Mouse (Mus musculus) embryonic facial prominence, embryonic 11.5 days (tissue): ENCODE results near the gene Ninj1. TPM values are rescaled to one million over a fixed set of nuclear protein-coding genes. Genes with fewer than 3 reads are reported as not detected.

Experiments used
- ATAC-seq: fragments of 200-750 bp; cut with Nextera tagmentation; replicated peaks from 2 replicates; pipeline ENCODE4 v1.8.0; 2017; ENCODE audit warnings: low read depth; ENCODE audit not compliant: insufficient number of reproducible peaks, low FRiP score, low TSS enrichment
- DNase-seq: peaks from one replicate; pipeline ENCODE4 v3.0.0-alpha.2; 2015; ENCODE audit warnings: low spot score
- H3K27ac ChIP-seq: fragments of 300-500 bp; sonication (generic); replicated peaks from 2 replicates; pipeline ENCODE4 v1.5.1; 2014; ENCODE audit warnings: mild to moderate bottlenecking, low read depth, low read length, control low read depth
- H3K27me3 ChIP-seq: fragments of 300-500 bp; sonication (generic); 2 replicates; pipeline ENCODE4 v1.6.1; 2014; ENCODE audit warnings: mild to moderate bottlenecking, low read length, moderate library complexity, mixed read lengths; ENCODE audit not compliant: control insufficient read depth, insufficient read depth
- H3K36me3 ChIP-seq: fragments of 300-500 bp; sonication (generic); replicated peaks from 2 replicates; pipeline ENCODE4 v1.6.1; 2014; ENCODE audit warnings: low read depth, mild to moderate bottlenecking, low read length, moderate library complexity, mixed read lengths; ENCODE audit not compliant: control insufficient read depth, insufficient read depth
- H3K4me1 ChIP-seq: fragments of 300-500 bp; sonication (generic); 2 replicates; pipeline ENCODE4 v1.6.1; 2014; ENCODE audit warnings: low read length, mixed read lengths; ENCODE audit not compliant: control insufficient read depth, insufficient read depth
- H3K4me2 ChIP-seq: fragments of 300-500 bp; sonication (generic); 2 replicates; pipeline ENCODE4 v1.6.1; 2014; ENCODE audit warnings: low read depth, mild to moderate bottlenecking, control low read depth, low read length, moderate library complexity
- H3K4me3 ChIP-seq: fragments of 300-500 bp; sonication (generic); 2 replicates; pipeline ENCODE4 v1.5.1; 2014; ENCODE audit warnings: low read depth, low read length, control low read depth
- H3K9ac ChIP-seq: fragments of 300-500 bp; sonication (generic); replicated peaks from 2 replicates; pipeline ENCODE4 v1.6.1; 2014; ENCODE audit warnings: mild to moderate bottlenecking, control low read depth, low read length
- H3K9me3 ChIP-seq: fragments of 300-500 bp; sonication (generic); replicated peaks from 2 replicates; pipeline ENCODE4 v1.6.1; 2016; ENCODE audit warnings: mild to moderate bottlenecking, low read length, inconsistent platforms, mixed read lengths; ENCODE audit not compliant: control insufficient read depth
- WGBS: fragments of 180-500 bp; shearing (Covaris S2); extraction: QIAGEN DNeasy Blood & Tissue Kit; methylation state at CpG from one replicate; pipeline ENCODE4 v1.1.7; 2014; 5-methylcytosine and 5-hydroxymethylcytosine counted together
- polyA plus RNA-seq: library from polyadenylated mRNA; unstranded; fragments of >200 nt; fragmentation: Nextera tagmentation; extraction: Ambion mirVana; gene quantifications from 2 replicates; pipeline ENCODE4 v1.2.1, GENCODE M21; 2014

Ninj1 gene
- polyA plus RNA-seq, 1 experiment from 2014 or later, result 29.8 TPM

DNA sequence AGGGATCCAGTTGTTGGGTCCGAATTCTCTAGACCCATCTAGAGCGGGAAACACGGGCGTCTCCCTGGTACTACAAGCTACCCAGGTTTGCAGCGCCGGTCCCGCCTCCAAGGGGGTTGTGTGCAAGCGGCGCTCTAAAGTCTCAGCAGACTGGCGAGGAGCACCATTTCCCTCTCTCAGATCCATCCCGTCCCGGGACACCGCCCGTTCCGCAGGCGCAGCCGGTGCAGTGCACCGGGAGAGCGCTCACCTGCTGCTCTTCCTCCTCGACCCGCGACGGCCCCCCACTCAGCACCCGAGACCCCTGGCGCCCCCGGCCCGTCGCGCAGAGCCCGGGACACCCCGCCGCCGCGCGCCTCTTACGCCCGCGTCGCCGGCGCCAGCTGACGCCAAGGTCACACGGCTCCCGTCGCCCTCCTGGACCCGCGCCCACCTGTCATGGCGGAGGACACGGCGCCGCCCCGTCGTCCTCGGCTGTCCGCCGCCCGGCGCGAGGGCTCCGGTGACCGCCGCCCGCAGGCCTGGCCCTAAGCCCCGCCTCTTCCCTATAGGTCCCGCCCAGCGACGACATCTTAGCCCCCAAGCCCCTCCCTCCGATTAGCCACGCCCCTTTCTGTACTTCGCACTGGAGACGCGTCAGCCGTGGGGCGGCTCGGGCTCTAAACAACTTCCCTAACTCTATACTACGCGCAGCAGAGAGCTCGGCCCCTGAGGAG, 28.4 kb downstream of the Ninj1 start, which contains the start of gene Card19:
TSS of gene Card19 (minus strand) at position 534 of the 716 bp plus-strand sequence.
- under 1% methylated on average over 76 of the region's 78 CpGs for WGBS
- H3K36me3 ChIP-seq, result no peaks in the 10 kb centered on the region
- H3K4me1 ChIP-seq, result peaks cover 2% of the 10 kb centered on the region; the same call in 1 of the 2 replicates
- peak within 1 kb of the TSS; percentile 76 for H3K4me3 ChIP-seq
- peak within 1 kb of the TSS; percentile 89 for H3K4me2 ChIP-seq
- no peak within 1 kb of the TSS for H3K27ac ChIP-seq
- peak within 1 kb of the TSS; percentile 76 for H3K9ac ChIP-seq
- ATAC-seq (peak; percentile 82), DNase-seq (peak; percentile 97)
- no peaks in the 10 kb centered on the region for H3K27me3 ChIP-seq
- H3K9me3 ChIP-seq, result no peaks in the 10 kb centered on the region

DNA sequence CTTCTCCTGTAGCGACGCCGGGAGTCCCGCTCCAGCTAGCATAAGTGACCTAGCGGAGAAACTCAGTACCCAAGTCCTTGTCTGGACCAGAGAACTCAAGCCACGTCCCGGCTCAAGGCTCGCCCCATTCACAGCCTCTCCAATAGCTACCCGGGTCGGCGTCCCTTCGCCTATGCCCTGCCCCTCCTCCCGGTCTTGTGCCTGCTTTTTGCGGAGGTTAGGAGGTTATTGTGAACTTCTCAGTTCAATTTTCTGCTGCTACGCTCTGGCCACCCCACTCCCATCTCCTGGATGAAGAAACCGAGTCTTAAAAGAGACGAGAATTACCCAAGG, 28.9 kb downstream of the Ninj1 start:
- ATAC-seq (no peak; the same call in 1 of the 2 replicates), DNase-seq (no peak)
- Histone ChIP-seq H3K36me3 (no peaks in the 10 kb centered on the region), H3K4me3 (peak overlapping the region; percentile 76), H3K9ac (peak overlapping the region; percentile 45), H3K27me3 (no peaks in the 10 kb centered on the region), H3K4me2 (peak overlapping the region; percentile 89), H3K4me1 (peaks cover 2% of the 10 kb centered on the region; the same call in 1 of the 2 replicates), H3K27ac (no peak overlapping the region), H3K9me3 (no peaks in the 10 kb centered on the region)
- 3% methylated on average over 17 of the region's 17 CpGs for WGBS

DNA sequence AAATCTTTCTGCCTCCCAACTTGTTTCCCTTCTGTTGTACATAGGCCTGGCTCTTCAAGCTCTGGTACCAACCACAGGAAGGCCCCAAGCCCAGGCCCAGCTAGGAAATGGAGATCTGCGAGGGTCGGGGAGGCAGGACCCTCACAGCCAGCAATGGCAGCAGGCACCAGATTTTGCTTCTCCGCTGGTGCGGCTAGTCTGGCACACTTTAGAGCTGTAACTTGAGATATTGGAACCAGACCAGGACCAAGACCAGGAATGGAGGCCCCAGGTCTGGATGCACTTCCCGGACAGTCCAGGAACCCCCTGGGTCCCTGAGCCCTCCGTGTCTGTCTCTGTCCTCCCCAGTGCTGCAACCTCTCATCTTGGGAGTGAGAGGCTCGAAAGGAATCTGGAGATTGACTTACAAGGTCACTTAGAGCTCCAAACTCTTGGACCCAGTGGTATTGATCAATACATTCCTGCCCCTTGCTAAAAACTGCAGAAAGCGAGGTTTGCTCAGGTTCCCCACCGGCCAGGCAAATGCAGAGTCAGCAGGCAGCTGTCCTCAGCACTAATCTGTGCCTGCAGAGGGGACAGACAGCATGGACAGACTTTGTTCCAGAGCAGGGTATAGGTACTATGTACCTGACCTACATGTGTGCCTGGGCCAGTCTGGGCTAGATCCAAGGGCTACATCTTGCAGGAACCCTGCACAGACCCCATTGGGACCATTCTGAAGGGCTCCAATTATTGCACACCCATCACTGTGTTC, 29.7 kb downstream of the Ninj1 start:
- Histone ChIP-seq H3K4me1 (peaks cover 2% of the 10 kb centered on the region; the same call in 1 of the 2 replicates), H3K27me3 (no peaks in the 10 kb centered on the region), H3K36me3 (no peaks in the 10 kb centered on the region), H3K9ac (no peak overlapping the region), H3K4me3 (no peak overlapping the region), H3K4me2 (no peak overlapping the region; the same call in 1 of the 2 replicates), H3K9me3 (no peaks in the 10 kb centered on the region), H3K27ac (no peak overlapping the region)
- WGBS, result 41% methylated on average over 9 of the region's 9 CpGs
- ATAC-seq, result no peak
- DNase-seq, result peak; percentile 46

GRCm38 (mm10) chr13:49218651-49219050, 31.4 kb downstream of the Ninj1 start:
- Histone ChIP-seq H3K4me1 (peaks cover 2% of the 10 kb centered on the region; the same call in 1 of the 2 replicates), H3K27me3 (no peaks in the 10 kb centered on the region), H3K27ac (no peak overlapping the region), H3K9me3 (no peaks in the 10 kb centered on the region), H3K36me3 (no peaks in the 10 kb centered on the region), H3K4me3 (no peak overlapping the region), H3K9ac (no peak overlapping the region), H3K4me2 (no peak overlapping the region)
- DNase-seq, result peak; percentile 6
- no peak for ATAC-seq
- 58% methylated on average over 3 of the region's 3 CpGs for WGBS

GRCm38 (mm10) chr13:49219367-49219766, 32.1 kb downstream of the Ninj1 start:
- Histone ChIP-seq H3K4me1 (peaks cover 2% of the 10 kb centered on the region; the same call in 1 of the 2 replicates), H3K27ac (no peak overlapping the region), H3K4me3 (no peak overlapping the region), H3K9me3 (no peaks in the 10 kb centered on the region), H3K36me3 (no peaks in the 10 kb centered on the region), H3K9ac (no peak overlapping the region), H3K27me3 (no peaks in the 10 kb centered on the region), H3K4me2 (no peak overlapping the region)
- 79% methylated on average over 4 of the region's 4 CpGs for WGBS
- ATAC-seq (no peak), DNase-seq (no peak)

DNA sequence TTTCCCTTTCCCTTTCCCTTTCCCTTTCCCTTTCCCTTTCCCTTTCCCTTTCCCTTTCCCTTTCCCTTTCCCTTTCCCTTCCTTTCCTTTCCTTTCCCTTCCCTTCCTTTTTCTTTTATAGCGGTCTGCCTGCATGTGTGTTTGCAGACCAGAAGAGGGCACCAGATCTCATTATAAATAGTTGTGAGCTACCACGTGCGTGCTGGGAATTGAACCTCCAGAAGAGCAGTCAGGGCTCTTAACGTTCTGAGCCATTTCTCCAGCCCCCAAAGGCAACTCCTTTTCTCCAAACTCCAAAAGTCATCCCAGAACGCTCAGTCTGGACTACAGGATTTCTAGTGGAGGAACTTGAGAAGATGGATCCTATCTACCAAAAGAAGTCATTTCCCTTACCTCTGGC, 33.6 kb downstream of the Ninj1 start:
- 19% methylated on average over 5 of the region's 5 CpGs for WGBS

DNA sequence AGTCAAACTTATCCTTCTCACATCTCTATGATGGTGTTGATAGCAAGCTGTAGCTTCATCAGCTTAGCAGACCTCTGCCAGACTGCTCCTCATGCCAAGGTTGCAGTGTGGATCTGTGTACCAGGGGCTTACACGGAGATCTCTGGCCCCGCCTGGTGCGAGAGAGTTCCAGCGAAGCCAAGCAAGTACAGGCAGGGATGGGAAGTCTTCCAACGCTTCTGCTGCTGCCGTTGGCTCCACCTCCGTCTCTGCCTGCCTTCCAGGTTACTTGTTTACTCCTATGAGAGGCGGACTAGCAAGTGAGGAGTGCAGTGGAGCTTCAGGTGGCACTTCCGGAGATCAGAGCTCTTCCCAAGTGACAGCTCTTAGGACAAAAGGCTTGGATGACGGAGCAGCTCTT, 37.0 kb downstream of the Ninj1 start:
- WGBS, result 14% methylated on average over 10 of the region's 10 CpGs
- ATAC-seq (no peak), DNase-seq (no peak)
- Histone ChIP-seq H3K4me1 (no peaks in the 10 kb centered on the region), H3K36me3 (no peaks in the 10 kb centered on the region), H3K4me2 (no peak overlapping the region; the same call in 1 of the 2 replicates), H3K4me3 (no peak overlapping the region), H3K9ac (no peak overlapping the region; the same call in 1 of the 2 replicates), H3K9me3 (no peaks in the 10 kb centered on the region), H3K27me3 (no peaks in the 10 kb centered on the region), H3K27ac (no peak overlapping the region)

More for the DNA sequence above, 33.6 kb downstream of the Ninj1 start:
- ATAC-seq, result no peak
- Histone ChIP-seq H3K4me3 (no peak overlapping the region), H3K9me3 (no peaks in the 10 kb centered on the region), H3K36me3 (no peaks in the 10 kb centered on the region), H3K9ac (no peak overlapping the region), H3K27me3 (no peaks in the 10 kb centered on the region), H3K4me1 (peaks cover 2% of the 10 kb centered on the region; the same call in 1 of the 2 replicates), H3K4me2 (no peak overlapping the region), H3K27ac (no peak overlapping the region)
- no peak for DNase-seq

DNA sequence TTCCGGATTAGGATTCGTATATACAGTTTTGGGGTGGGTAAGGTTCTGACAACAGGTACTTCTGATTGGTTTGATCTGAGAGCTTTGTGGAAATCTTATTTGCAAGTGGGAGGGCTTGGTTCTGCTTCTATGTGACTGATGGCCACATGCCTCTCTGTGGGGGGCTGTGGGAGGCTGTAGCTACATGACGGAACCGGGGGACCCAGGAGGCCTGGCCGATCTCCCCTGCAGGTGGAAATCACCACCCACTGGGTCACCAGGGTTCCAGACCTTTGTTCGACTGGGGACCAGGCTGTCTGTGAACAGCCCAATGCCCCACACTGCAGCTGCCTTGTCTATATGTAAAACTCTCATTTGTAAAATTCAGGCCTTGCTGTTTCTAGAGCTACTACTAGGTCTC, 37.4 kb downstream of the Ninj1 start:
- Histone ChIP-seq H3K36me3 (no peaks in the 10 kb centered on the region), H3K4me3 (no peak overlapping the region), H3K27ac (no peak overlapping the region), H3K9ac (no peak overlapping the region), H3K4me2 (no peak overlapping the region; the same call in 1 of the 2 replicates), H3K27me3 (no peaks in the 10 kb centered on the region), H3K9me3 (no peaks in the 10 kb centered on the region), H3K4me1 (no peaks in the 10 kb centered on the region)
- WGBS, result 27% methylated on average over 6 of the region's 6 CpGs
- DNase-seq, result no peak
- ATAC-seq, result no peak
